Mouse (Mus musculus) liver, embryonic 14.5 days (tissue): ENCODE data around the gene Gmnc.

ENCODE experiments used
- CTCF ChIP-seq: IDR thresholded peaks from 2 replicates; pipeline ENCODE4 v1.5.1; 2016; ENCODE audit warnings: antibody characterized with exemption, low read depth, control low read depth
- EP300 ChIP-seq: IDR thresholded peaks from 2 replicates; pipeline ENCODE4 v1.6.1; 2016; ENCODE audit warnings: antibody characterized with exemption, low read depth

- no peak for TF ChIP-seq EP300
- TF ChIP-seq CTCF, result no peak
These were observed 87.5 kb downstream of the Gmnc start for GRCm38 (mm10) chr16:26903968-26904367.
